Mouse (Mus musculus) central nervous system, embryonic 11.5 days (tissue): ENCODE results near the gene Mcf2l. TPM values are rescaled to one million over a fixed set of nuclear protein-coding genes. Genes with fewer than 3 reads are reported as not detected.

Experiments
- polyA plus RNA-seq: library from polyadenylated mRNA; depleted of rRNA; stranded (reverse); fragments of >200 nt; gene quantifications from 2 replicates; pipeline ENCODE4 v1.2.3, GENCODE M21; 2012; rRNA removed

Mcf2l gene
- polyA plus RNA-seq: 52.9 and 80.9 TPM in 2 replicates

GRCm38 (mm10) chr8:12873357-12874046, at the start of gene Mcf2l:
Mcf2l (plus strand) TSS chr8:12873806.

GRCm38 (mm10) chr8:13025487-13026224, 152.1 kb downstream of the Mcf2l start, which contains the start of gene F7:
F7 (plus strand) TSS chr8:13026034.

GRCm38 (mm10) chr8:13037015-13037414, 163.4 kb downstream of the Mcf2l start, which contains the start of gene F10:
F10 (plus strand) TSS chr8:13037308.

DNA sequence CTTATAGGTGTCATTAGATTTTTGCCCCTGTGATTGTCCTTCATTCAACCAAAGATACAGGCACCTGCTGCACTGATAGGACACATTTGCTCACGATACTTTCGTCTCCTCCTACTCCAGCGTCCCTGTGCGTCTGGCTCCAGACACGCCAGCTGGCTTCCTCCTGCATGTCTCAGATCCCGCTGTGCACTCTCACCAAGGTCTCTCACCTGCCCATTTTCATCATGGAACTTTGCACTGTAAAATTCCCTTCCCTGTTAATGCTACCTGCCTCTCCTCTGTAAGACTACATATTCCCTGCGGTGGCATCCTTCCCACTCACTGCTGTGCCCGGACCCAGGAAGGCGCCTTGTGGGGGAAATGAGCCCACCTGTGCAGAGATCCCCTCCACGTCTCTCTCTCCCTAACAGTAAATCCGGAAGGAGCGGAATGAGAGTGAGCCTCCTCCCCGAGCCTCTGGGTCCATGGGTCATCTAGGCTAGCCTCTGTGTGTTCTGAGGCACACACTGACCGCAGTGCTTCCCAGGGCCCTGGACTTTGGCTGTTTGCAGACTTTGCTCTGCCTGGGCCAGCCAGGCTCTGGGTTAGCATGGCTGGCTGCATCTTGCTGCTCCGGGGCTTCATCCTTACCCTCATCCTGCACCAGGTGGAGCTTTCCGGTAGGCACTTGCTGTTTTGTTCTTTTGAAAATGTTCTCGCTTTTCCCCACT, 187.0 kb downstream of the Mcf2l start, which contains the start of gene Proz:
TSS of gene Proz (plus strand) at position 474 of the 710 bp plus-strand sequence.

Other genes starting within 250 kb of the Mcf2l start
- 68.2 and 72.9 TPM in 2 replicates for gene Tubgcp3, start 201.6 kb upstream of the Mcf2l start, polyA plus RNA-seq
- gene Atp11a, start 116.8 kb upstream of the Mcf2l start, polyA plus RNA-seq: 37.5 and 51.0 TPM in 2 replicates
- gene F7, start 152.2 kb downstream of the Mcf2l start, polyA plus RNA-seq: 0.46 and 0.48 TPM in 2 replicates
- 1.9 and 5.1 TPM in 2 replicates for gene F10, start 163.5 kb downstream of the Mcf2l start, polyA plus RNA-seq
- gene Proz, start 187.1 kb downstream of the Mcf2l start, polyA plus RNA-seq: 0.77 and 0.85 TPM in 2 replicates
- 36.8 and 51.0 TPM in 2 replicates for gene Pcid2, start 231.7 kb downstream of the Mcf2l start, polyA plus RNA-seq
- 71.5 and 76.7 TPM in 2 replicates for gene Cul4a, start 231.8 kb downstream of the Mcf2l start, polyA plus RNA-seq